Comparison of ENCODE assay signal across 11 mouse cellular contexts in genomic region chr14:54408336-54409056, GRCm38 (mm10). TPM values are rescaled to one million over a fixed set of nuclear protein-coding genes. Genes with fewer than 3 reads are reported as not detected.
DNase-seq lines count a peak whose midpoint lies in the region; ATAC-seq and TF ChIP-seq lines count a peak whose summit lies in the region.
"Had no signal": no experiment of that assay in that cellular context is flagged by ENCODE, and none has a peak within 500 bp of the region (broad histone marks: within the 10 kb centered on the region; RNA-seq: fewer than 3 reads in every experiment).

No protein-coding gene starts in this region.

- TF ChIP-seq CTCF in midbrain, postnatal 0 days (IDR thresholded peaks at IDR 0.05) = peak; percentile 17; the same call in 1 of the 2 replicates

- no peak overlapping the region for H3K9ac ChIP-seq in midbrain, postnatal 0 days (replicated peaks; ENCODE audit: low read length, poor library complexity, severe bottlenecking)
- H3K9ac ChIP-seq in midbrain, embryonic 14.5 days (replicated peaks; ENCODE audit: low read length) = no peak overlapping the region

- no peak overlapping the region for H3K4me3 ChIP-seq in heart, embryonic 10.5 days
- H3K4me3 ChIP-seq in midbrain, postnatal 0 days (ENCODE audit: low read depth, low read length) = no peak overlapping the region
- no peak overlapping the region for H3K4me3 ChIP-seq in midbrain, embryonic 14.5 days (replicated peaks; ENCODE audit: low read depth, low read length)
- H3K4me3 ChIP-seq: erythroblast, embryonic 14.5 days had no signal

- no peak for DNase-seq in heart, embryonic 10.5 days (ENCODE audit: low spot score)
- no peak for DNase-seq in heart, adult 8-10 months (ENCODE audit: low spot score)
- no peak for DNase-seq in midbrain, postnatal 0 days (ENCODE audit: low spot score)
- no peak for DNase-seq in midbrain, embryonic 14.5 days
- peak; percentile 63 for DNase-seq in kidney, postnatal 14 days
- DNase-seq in left cerebral cortex, postnatal 36 days (ENCODE audit: low spot score in 2 of 2) = no peak
- DNase-seq in cerebellum, adult 9-10 months = no peak
- DNase-seq in adrenal gland, postnatal 36 days = no peak
- DNase-seq: cerebellum, adult 8-10 months had no signal

- H3K4me1 ChIP-seq in heart, embryonic 10.5 days = peaks cover 27% of the 10 kb centered on the region
- H3K4me1 ChIP-seq in midbrain, postnatal 0 days (ENCODE audit: insufficient read depth, low read length) = no peaks in the 10 kb centered on the region
- no peaks in the 10 kb centered on the region for H3K4me1 ChIP-seq in midbrain, embryonic 14.5 days (ENCODE audit: control insufficient read depth, insufficient read depth, low read length)

- H3K27ac ChIP-seq in heart, embryonic 10.5 days = 0 out of 2 replicates have a peak overlapping the region, but pooled peaks have one; percentile 2
- no peak overlapping the region for H3K27ac ChIP-seq in midbrain, postnatal 0 days (ENCODE audit: low read depth, low read length)
- H3K27ac ChIP-seq in midbrain, embryonic 14.5 days (replicated peaks; ENCODE audit: low read depth, low read length) = no peak overlapping the region

- intact Hi-C loops in left cerebral cortex, postnatal 36 days (cut with DNase I) = no loop called here

- H3K27me3 ChIP-seq in heart, embryonic 10.5 days (ENCODE audit: insufficient read depth, poor library complexity, severe bottlenecking) = no peaks in the 10 kb centered on the region
- no peaks in the 10 kb centered on the region for H3K27me3 ChIP-seq in midbrain, postnatal 0 days (ENCODE audit: insufficient read depth, low read length)
- 0 out of 2 replicates have a peak, but pooled peaks cover 3% of the 10 kb centered on the region for H3K27me3 ChIP-seq in midbrain, embryonic 14.5 days (ENCODE audit: control insufficient read depth, insufficient read depth, low read length)

- no peaks in the 10 kb centered on the region for H3K9me3 ChIP-seq in heart, embryonic 10.5 days
- no peaks in the 10 kb centered on the region for H3K9me3 ChIP-seq in midbrain, postnatal 0 days (ENCODE audit: low read length)
- H3K9me3 ChIP-seq in midbrain, embryonic 14.5 days (ENCODE audit: control insufficient read depth, low read length) = no peaks in the 10 kb centered on the region

- no peak overlapping the region for H3K4me2 ChIP-seq in midbrain, postnatal 0 days (ENCODE audit: low read depth, low read length, poor library complexity, severe bottlenecking)
- no peak overlapping the region for H3K4me2 ChIP-seq in midbrain, embryonic 14.5 days (ENCODE audit: low read length)

- no peaks in the 10 kb centered on the region for H3K36me3 ChIP-seq in heart, embryonic 10.5 days
- no peaks in the 10 kb centered on the region for H3K36me3 ChIP-seq in midbrain, postnatal 0 days (ENCODE audit: insufficient read depth, low read length)
- no peaks in the 10 kb centered on the region for H3K36me3 ChIP-seq in midbrain, embryonic 14.5 days (ENCODE audit: control insufficient read depth, insufficient read depth, low read length)

- ATAC-seq in midbrain, postnatal 0 days (ENCODE audit: low FRiP score) = no peak
- no peak for ATAC-seq in midbrain, embryonic 14.5 days (ENCODE audit: low FRiP score, low TSS enrichment)

- 81% methylated on average over 25 of the region's 25 CpGs for WGBS in heart, embryonic 10.5 days
- WGBS in midbrain, postnatal 0 days = 81% methylated on average over 25 of the region's 25 CpGs
- 79% methylated on average over 25 of the region's 25 CpGs for WGBS in midbrain, embryonic 14.5 days

RNA-seq across cellular contexts. Expression of gene Slc7a7, which starts 9.1 kb away (rescaled TPM):
- 6.2 and 8.4 TPM in 2 replicates for polyA plus RNA-seq in heart, embryonic 10.5 days (2016; fragmentation: Nextera tagmentation; extraction: Ambion mirVana)
- 1 to 10 TPM; 3.8 to 6.4 (median 5.1) TPM for total RNA-seq in heart, adult 8-10 months (2022)
- total RNA-seq in midbrain, postnatal 0 days (2014; rRNA removed) = 3.9 and 7.7 TPM in 2 replicates
- 2.4 and 2.9 TPM in 2 replicates for polyA plus RNA-seq in midbrain, postnatal 0 days (2015; fragmentation: Nextera tagmentation; extraction: Ambion mirVana)
- 3.5 and 4.0 TPM in 2 replicates for polyA plus RNA-seq in midbrain, embryonic 14.5 days (2014; fragmentation: Nextera tagmentation; extraction: Ambion mirVana)
- 1 to 10 TPM; 1.9 TPM for total RNA-seq in left cerebral cortex, postnatal 36 days (2021)
- total RNA-seq in adrenal gland, postnatal 36 days (2021) = 1 to 10 TPM; 3.8 to 4.0 TPM

RNA-seq across cellular contexts. Expression of gene Mrpl52, which starts 18.2 kb away (rescaled TPM):
- 222 and 228 TPM in 2 replicates for polyA plus RNA-seq in heart, embryonic 10.5 days (2016; fragmentation: Nextera tagmentation; extraction: Ambion mirVana)
- 100 to 1,000 TPM; 118 to 126 (median 121) TPM for total RNA-seq in heart, adult 8-10 months (2022)
- total RNA-seq in midbrain, postnatal 0 days (2014; rRNA removed) = 98.6 and 104 TPM in 2 replicates
- polyA plus RNA-seq in midbrain, postnatal 0 days (2015; fragmentation: Nextera tagmentation; extraction: Ambion mirVana) = 296 and 303 TPM in 2 replicates
- polyA plus RNA-seq in midbrain, embryonic 14.5 days (2014; fragmentation: Nextera tagmentation; extraction: Ambion mirVana) = 293 and 337 TPM in 2 replicates
- 10 to 100 TPM; 84.6 to 88.0 TPM for total RNA-seq in left cerebral cortex, postnatal 36 days (2021)
- total RNA-seq in adrenal gland, postnatal 36 days (2021) = 100 to 1,000 TPM; 211 to 217 TPM

RNA-seq across cellular contexts. Expression of gene Mmp14, which starts 22.9 kb away (rescaled TPM):
- polyA plus RNA-seq in heart, embryonic 10.5 days (2016; fragmentation: Nextera tagmentation; extraction: Ambion mirVana) = 80.3 and 108 TPM in 2 replicates
- 10 to 100 TPM in 2 of 4 experiments, 1 to 10 TPM in 2; 7.4 to 12.1 (median 9.2) TPM for total RNA-seq in heart, adult 8-10 months (2022)
- total RNA-seq in midbrain, postnatal 0 days (2014; rRNA removed) = 46.4 and 48.9 TPM in 2 replicates
- polyA plus RNA-seq in midbrain, postnatal 0 days (2015; fragmentation: Nextera tagmentation; extraction: Ambion mirVana) = 40.6 and 41.8 TPM in 2 replicates
- 36.2 and 58.5 TPM in 2 replicates for polyA plus RNA-seq in midbrain, embryonic 14.5 days (2014; fragmentation: Nextera tagmentation; extraction: Ambion mirVana)
- total RNA-seq in left cerebral cortex, postnatal 36 days (2021) = 10 to 100 TPM in 1 of 2 experiments, 1 to 10 TPM in 1; 7.2 to 10.8 TPM
- 10 to 100 TPM; 42.2 to 54.4 TPM for total RNA-seq in adrenal gland, postnatal 36 days (2021)
- total RNA-seq: monocyte, adult 5-6 weeks had no signal

RNA-seq across cellular contexts. Expression of gene Oxa1l, which starts 47.9 kb away (rescaled TPM):
- polyA plus RNA-seq in heart, embryonic 10.5 days (2016; fragmentation: Nextera tagmentation; extraction: Ambion mirVana) = 52.1 and 62.5 TPM in 2 replicates
- 10 to 100 TPM; 84.0 to 95.7 (median 84.7) TPM for total RNA-seq in heart, adult 8-10 months (2022)
- 89.2 and 93.9 TPM in 2 replicates for total RNA-seq in midbrain, postnatal 0 days (2014; rRNA removed)
- 68.5 and 71.7 TPM in 2 replicates for polyA plus RNA-seq in midbrain, postnatal 0 days (2015; fragmentation: Nextera tagmentation; extraction: Ambion mirVana)
- polyA plus RNA-seq in midbrain, embryonic 14.5 days (2014; fragmentation: Nextera tagmentation; extraction: Ambion mirVana) = 58.6 and 71.2 TPM in 2 replicates
- total RNA-seq in left cerebral cortex, postnatal 36 days (2021) = 10 to 100 TPM; 52.2 to 52.3 TPM
- total RNA-seq in adrenal gland, postnatal 36 days (2021) = 100 to 1,000 TPM in 1 of 2 experiments, 10 to 100 TPM in 1; 81.8 to 102 TPM

RNA-seq across cellular contexts. Expression of gene Lrp10, which starts 55.4 kb away (rescaled TPM):
- 44.8 and 51.0 TPM in 2 replicates for polyA plus RNA-seq in heart, embryonic 10.5 days (2016; fragmentation: Nextera tagmentation; extraction: Ambion mirVana)
- 10 to 100 TPM; 45.5 to 62.2 (median 50.7) TPM for total RNA-seq in heart, adult 8-10 months (2022)
- total RNA-seq in midbrain, postnatal 0 days (2014; rRNA removed) = 40.2 and 42.1 TPM in 2 replicates
- polyA plus RNA-seq in midbrain, postnatal 0 days (2015; fragmentation: Nextera tagmentation; extraction: Ambion mirVana) = 29.7 and 31.9 TPM in 2 replicates
- 26.1 and 27.5 TPM in 2 replicates for polyA plus RNA-seq in midbrain, embryonic 14.5 days (2014; fragmentation: Nextera tagmentation; extraction: Ambion mirVana)
- total RNA-seq in left cerebral cortex, postnatal 36 days (2021) = 10 to 100 TPM; 24.1 to 24.4 TPM
- total RNA-seq in adrenal gland, postnatal 36 days (2021) = 100 to 1,000 TPM; 106 to 131 TPM
